Mouse (Mus musculus) liver, embryonic 14.5 days (tissue): Measurements from ENCODE around the gene Erbb2.

Experiments used
- CTCF ChIP-seq: IDR thresholded peaks from 2 replicates; pipeline ENCODE4 v1.5.1; 2016; ENCODE audit warnings: antibody characterized with exemption, low read depth, control low read depth
- EP300 ChIP-seq: IDR thresholded peaks from 2 replicates; pipeline ENCODE4 v1.6.1; 2016; ENCODE audit warnings: antibody characterized with exemption, low read depth

DNA sequence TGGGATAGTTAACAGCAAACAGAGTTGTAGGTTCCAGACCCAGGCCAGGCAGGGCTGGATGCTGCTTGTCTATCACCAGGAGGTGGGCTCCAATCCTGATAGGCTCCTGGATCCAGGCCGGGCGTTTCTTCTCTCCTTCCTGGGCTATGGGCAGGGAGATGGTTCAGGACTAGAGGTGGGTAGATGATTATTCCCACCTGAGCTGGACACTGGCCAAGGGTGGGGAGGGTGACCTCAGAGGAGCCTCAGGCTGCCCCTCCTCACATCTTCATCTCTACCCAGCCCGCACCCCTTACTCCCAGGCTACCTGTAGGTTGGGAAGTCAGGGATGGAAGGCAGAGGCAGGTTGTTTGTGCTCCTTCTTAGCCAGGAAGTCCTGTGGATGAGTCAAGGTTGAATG lies 37.1 kb downstream of the Erbb2 start:
- TF ChIP-seq CTCF (no peak), EP300 (no peak)
